Mouse (Mus musculus) limb, embryonic 14.5 days (tissue): ENCODE measurements around the gene Gm10644. TPM values are rescaled to one million over a fixed set of nuclear protein-coding genes. Genes with fewer than 3 reads are reported as not detected.
A peak's percentile ranks its signal among the peaks of the same experiment; 100 is the strongest.

Experiments used
- ATAC-seq: fragments of 200-750 bp; cut with Nextera tagmentation; 2 replicates; pipeline ENCODE4 v1.8.0; 2017; ENCODE audit warnings: low read depth, moderate number of reproducible peaks, moderate TSS enrichment; ENCODE audit not compliant: low FRiP score
- DNase-seq: peaks from one replicate; pipeline ENCODE4 v3.0.0-alpha.2; 2015; ENCODE audit warnings: low spot score
- H3K27ac ChIP-seq: fragments of 300-500 bp; sonication (generic); replicated peaks from 2 replicates; pipeline ENCODE4 v1.5.1; 2014; ENCODE audit warnings: low read depth, mild to moderate bottlenecking, low read length, moderate library complexity, mixed read lengths
- H3K27me3 ChIP-seq: fragments of 300-500 bp; sonication (generic); 2 replicates; pipeline ENCODE4 v1.6.1; 2014; ENCODE audit warnings: low read length, mixed read lengths; ENCODE audit not compliant: control insufficient read depth, insufficient read depth
- H3K36me3 ChIP-seq: fragments of 300-500 bp; sonication (generic); 2 replicates; pipeline ENCODE4 v1.6.1; 2014; ENCODE audit warnings: mild to moderate bottlenecking, low read length, moderate library complexity, mixed read lengths; ENCODE audit not compliant: control insufficient read depth, insufficient read depth
- H3K4me1 ChIP-seq: fragments of 300-500 bp; sonication (generic); 2 replicates; pipeline ENCODE4 v1.6.1; 2014; ENCODE audit warnings: antibody characterized with exemption, low read length, mixed read lengths; ENCODE audit not compliant: control insufficient read depth, insufficient read depth
- H3K4me2 ChIP-seq: fragments of 300-500 bp; sonication (generic); replicated peaks from 2 replicates; pipeline ENCODE4 v1.6.1; 2014; ENCODE audit warnings: low read depth, mild to moderate bottlenecking, low read length, moderate library complexity; ENCODE audit not compliant: severe bottlenecking
- H3K4me3 ChIP-seq: fragments of 300-500 bp; sonication (generic); replicated peaks from 2 replicates; pipeline ENCODE4 v1.5.1; 2014; ENCODE audit warnings: low read length
- H3K9ac ChIP-seq: fragments of 300-500 bp; sonication (generic); 2 replicates; pipeline ENCODE4 v1.6.1; 2014; ENCODE audit warnings: mild to moderate bottlenecking, low read depth, low read length, moderate library complexity; ENCODE audit not compliant: severe bottlenecking
- H3K9me3 ChIP-seq: fragments of 300-500 bp; sonication (generic); 2 replicates; pipeline ENCODE4 v1.6.1; 2016; ENCODE audit warnings: low read length; ENCODE audit not compliant: control insufficient read depth
- POLR2A ChIP-seq: fragments of 200-500 bp; IDR thresholded peaks from 2 replicates; pipeline ENCODE4 v1.8.0; 2012; ENCODE audit warnings: inconsistent platforms, mild to moderate bottlenecking, moderate library complexity, borderline replicate concordance; ENCODE audit not compliant: insufficient read depth, insufficient read length; ENCODE audit errors: extremely low read depth
- WGBS: fragments of 180-500 bp; shearing (Covaris S2); extraction: QIAGEN DNeasy Blood & Tissue Kit; methylation state at CpG from one replicate; pipeline ENCODE4 v1.1.7; 2014; 5-methylcytosine and 5-hydroxymethylcytosine counted together
- polyA plus RNA-seq, 2 experiments: library from polyadenylated mRNA; depleted of rRNA in 1 of 2; stranded (reverse) in 1 of 2; unstranded in 1 of 2; fragments of >200 nt; fragmentation: Nextera tagmentation in 1 of 2; extraction: Ambion mirVana in 1 of 2; gene quantifications; 2 replicates each; pipeline versions ENCODE4 v1.2.1 to v1.2.3; 2012 to 2014

Gene Gm10644
- polyA plus RNA-seq, 2 experiments: 0.48 to 0.63 TPM

DNA sequence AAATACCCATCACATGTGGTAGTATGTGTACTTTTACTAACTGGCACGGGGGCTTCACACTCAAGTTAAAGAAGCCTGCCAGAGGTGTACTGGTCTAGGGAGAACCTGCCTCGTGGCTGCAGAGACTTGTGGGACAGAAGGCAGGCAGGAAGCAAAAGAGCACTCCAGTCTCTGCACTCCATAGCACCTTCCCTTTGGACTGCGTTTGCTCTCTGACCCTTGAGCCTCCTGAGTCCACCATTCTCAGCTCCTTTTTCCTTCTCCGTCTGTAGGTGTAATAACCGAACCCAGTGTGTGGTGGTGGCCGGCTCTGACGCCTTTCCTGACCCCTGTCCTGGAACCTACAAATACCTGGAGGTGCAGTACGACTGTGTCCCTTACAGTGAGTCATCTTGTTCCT, 32.3 kb downstream of the Gm10644 start:
- no peak overlapping the region for H3K4me3 ChIP-seq
- H3K9me3 ChIP-seq: no peaks in the 10 kb centered on the region
- peaks cover 89% of the 10 kb centered on the region for H3K36me3 ChIP-seq
- no peak overlapping the region for H3K27ac ChIP-seq
- ATAC-seq: no peak
- no peaks in the 10 kb centered on the region for H3K27me3 ChIP-seq
- no peak for TF ChIP-seq POLR2A
- WGBS: 94% methylated on average over 8 of the region's 8 CpGs
- H3K9ac ChIP-seq: no peak overlapping the region
- H3K4me1 ChIP-seq: no peaks in the 10 kb centered on the region
- no peak overlapping the region for H3K4me2 ChIP-seq
- DNase-seq: no peak

DNA sequence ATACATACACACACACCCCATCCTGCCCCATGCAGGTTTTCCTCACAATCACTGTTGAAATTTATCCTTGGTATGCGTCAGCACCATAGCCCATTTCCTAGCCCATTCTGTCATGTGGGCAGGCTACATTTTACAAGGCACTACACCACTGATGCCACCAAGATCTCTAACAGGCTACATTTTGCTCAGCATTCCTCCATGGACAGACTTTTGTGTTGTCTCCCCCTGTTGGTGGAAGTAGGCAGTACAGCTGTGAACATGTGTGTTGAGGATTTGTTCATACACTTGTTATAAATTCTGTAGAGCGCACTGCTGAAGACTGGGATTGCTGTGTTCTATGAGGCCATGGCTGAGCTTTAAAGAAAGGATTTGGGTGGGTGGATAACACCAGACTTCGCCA, 33.4 kb downstream of the Gm10644 start:
- Histone ChIP-seq H3K9me3 (no peaks in the 10 kb centered on the region), H3K27me3 (no peaks in the 10 kb centered on the region), H3K4me1 (no peaks in the 10 kb centered on the region), H3K9ac (no peak overlapping the region), H3K4me2 (no peak overlapping the region), H3K27ac (no peak overlapping the region), H3K4me3 (no peak overlapping the region), H3K36me3 (peaks cover 78% of the 10 kb centered on the region)
- no peak for ATAC-seq
- WGBS: 65% methylated on average over 3 of the region's 3 CpGs
- no peak for TF ChIP-seq POLR2A
- DNase-seq: peak; percentile 73

DNA sequence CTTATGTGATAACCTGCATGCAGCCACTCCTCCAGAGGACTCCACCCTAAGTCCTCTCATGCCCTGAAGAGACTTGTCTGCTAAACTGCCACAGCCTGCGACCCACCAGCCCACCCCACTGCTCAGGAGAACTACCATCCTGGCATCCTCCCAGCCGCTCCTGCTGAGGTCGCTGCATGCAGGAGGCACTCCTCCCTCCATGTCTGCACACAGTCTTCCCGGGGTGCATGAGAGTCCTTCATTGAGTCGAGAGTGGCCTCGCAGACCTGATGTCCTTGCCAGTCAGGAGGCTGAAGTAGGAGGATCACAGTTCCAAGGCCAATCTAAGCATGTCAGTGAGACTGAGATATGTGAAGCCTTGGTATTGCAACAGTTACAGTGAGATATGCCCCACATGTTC, 37.4 kb downstream of the Gm10644 start:
- Histone ChIP-seq H3K9ac (no peak overlapping the region), H3K4me1 (peaks cover 4% of the 10 kb centered on the region; the same call in 1 of the 2 replicates), H3K36me3 (peaks cover 49% of the 10 kb centered on the region), H3K4me3 (no peak overlapping the region), H3K27me3 (no peaks in the 10 kb centered on the region), H3K27ac (no peak overlapping the region), H3K4me2 (no peak overlapping the region), H3K9me3 (no peaks in the 10 kb centered on the region)
- no peak for DNase-seq
- WGBS: 80% methylated on average over 6 of the region's 6 CpGs
- no peak for TF ChIP-seq POLR2A
- ATAC-seq: no peak

DNA sequence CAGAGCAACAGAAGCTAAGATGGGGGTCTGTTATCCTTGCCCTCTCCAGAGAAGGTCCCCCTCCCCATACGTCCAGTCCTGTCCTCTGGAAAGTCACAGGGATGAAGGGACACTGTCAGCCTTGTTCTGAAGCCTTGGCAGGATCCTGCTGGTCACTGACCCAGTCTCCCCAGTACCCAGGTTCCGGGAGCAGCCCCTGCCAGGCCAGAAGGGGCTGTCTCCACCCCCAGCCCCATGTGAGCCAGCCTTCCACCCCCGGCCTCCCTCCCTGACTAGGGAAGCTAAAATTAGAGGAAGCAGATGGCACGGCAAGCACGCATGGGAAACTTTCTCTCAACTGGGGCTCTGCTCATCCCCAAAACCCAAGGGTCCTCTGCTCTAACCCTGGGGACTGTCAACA, 39.0 kb downstream of the Gm10644 start:
- Histone ChIP-seq H3K36me3 (peaks cover 34% of the 10 kb centered on the region), H3K9ac (no peak overlapping the region), H3K9me3 (no peaks in the 10 kb centered on the region), H3K4me2 (no peak overlapping the region), H3K4me1 (peaks cover 4% of the 10 kb centered on the region; the same call in 1 of the 2 replicates), H3K27me3 (no peaks in the 10 kb centered on the region), H3K27ac (no peak overlapping the region), H3K4me3 (no peak overlapping the region)
- DNase-seq (no peak), ATAC-seq (no peak)
- TF ChIP-seq POLR2A: no peak
- WGBS: 68% methylated on average over 5 of the region's 5 CpGs

DNA sequence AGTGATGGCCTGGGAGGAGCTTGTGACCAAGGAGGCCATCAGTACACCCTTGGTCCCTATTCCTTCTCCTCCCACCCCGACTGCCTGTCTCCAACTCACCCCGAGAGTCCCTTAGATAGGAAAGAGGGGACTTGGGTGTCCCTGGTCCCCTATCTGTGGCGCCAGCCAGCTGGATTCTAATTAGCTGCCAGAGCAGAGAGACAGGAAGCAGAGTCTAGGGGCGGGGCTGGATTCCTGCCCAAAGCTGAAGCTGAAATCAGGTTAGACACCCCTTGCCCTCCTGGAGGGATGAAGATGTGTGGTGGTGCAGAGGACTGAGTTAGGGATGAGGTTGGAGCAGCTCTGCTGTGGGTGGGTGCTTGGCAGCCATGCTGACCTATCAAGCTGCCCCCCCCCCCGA, 40.1 kb downstream of the Gm10644 start:
- Histone ChIP-seq H3K4me1 (peaks cover 4% of the 10 kb centered on the region; the same call in 1 of the 2 replicates), H3K4me3 (no peak overlapping the region), H3K27me3 (no peaks in the 10 kb centered on the region), H3K9me3 (no peaks in the 10 kb centered on the region), H3K9ac (no peak overlapping the region; the same call in 1 of the 2 replicates), H3K36me3 (peaks cover 27% of the 10 kb centered on the region), H3K27ac (no peak overlapping the region), H3K4me2 (no peak overlapping the region)
- 49% methylated on average over 5 of the region's 5 CpGs for WGBS
- no peak for DNase-seq
- ATAC-seq: no peak
- no peak for TF ChIP-seq POLR2A

DNA sequence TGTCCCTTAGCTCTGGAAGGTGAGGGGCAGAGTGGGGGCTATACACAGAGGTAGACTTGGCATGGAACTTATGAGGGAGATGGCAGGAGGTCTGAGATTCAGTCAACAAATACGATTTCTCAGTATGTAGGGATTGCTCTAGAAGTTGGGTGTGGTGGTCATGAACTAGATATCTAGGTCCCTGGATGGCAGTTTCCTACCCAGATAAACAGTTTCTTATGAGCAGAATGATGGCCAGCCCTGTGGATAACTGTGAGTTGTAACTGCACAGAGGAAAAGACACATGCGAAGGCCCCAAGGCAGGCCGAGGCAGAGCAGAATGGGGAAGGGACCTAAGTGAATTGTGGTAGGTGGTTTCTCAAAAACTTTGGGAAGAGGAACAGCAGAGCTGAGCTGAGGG, 40.8 kb downstream of the Gm10644 start:
- H3K9me3 ChIP-seq: no peaks in the 10 kb centered on the region
- H3K9ac ChIP-seq: no peak overlapping the region
- ATAC-seq: no peak
- H3K4me3 ChIP-seq: no peak overlapping the region
- H3K27me3 ChIP-seq: no peaks in the 10 kb centered on the region
- no peak overlapping the region for H3K27ac ChIP-seq
- peaks cover 25% of the 10 kb centered on the region for H3K36me3 ChIP-seq
- no peak overlapping the region for H3K4me2 ChIP-seq
- TF ChIP-seq POLR2A: no peak
- no peak for DNase-seq
- whole genome bisulfite sequencing: 94% methylated on average over 3 of the region's 3 CpGs
- peaks cover 4% of the 10 kb centered on the region; the same call in 1 of the 2 replicates for H3K4me1 ChIP-seq
